Mouse (Mus musculus): ENCODE measurements around the gene 4930556J24Rik.

DNA sequence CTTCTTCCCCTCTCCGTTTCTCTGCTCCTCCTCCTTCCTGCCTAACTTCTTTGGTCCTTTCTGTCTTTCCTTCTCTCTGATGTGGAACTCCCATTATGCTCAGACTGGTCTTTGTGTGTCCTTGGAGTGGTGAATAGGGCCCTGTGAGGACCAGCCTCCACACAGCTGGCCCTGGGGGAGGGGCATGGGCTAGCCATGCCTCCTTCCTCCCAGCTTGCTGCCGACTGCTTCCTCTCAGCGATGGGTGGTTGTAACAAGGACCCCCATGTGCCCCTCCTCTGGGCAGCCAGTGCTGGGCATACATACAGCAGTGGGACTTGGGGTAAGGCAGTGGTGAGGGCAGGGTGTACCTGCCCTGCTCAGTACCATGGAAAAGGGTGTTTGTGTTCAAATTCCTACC lies 2.3 kb downstream of the 4930556J24Rik start:
- TF ChIP-seq CTCF (IDR thresholded peaks at IDR 0.05; ENCODE audit: borderline replicate concordance, control insufficient read depth, extremely low read depth, insufficient read depth, low read length, poor library complexity) (no peak), POLR2A (IDR thresholded peaks at IDR 0.05; ENCODE audit: control insufficient read depth, extremely low read depth, insufficient read depth, low read length, poor library complexity) (no peak)

Data from thymus, adult 2 months (tissue).